Comparison of ENCODE assay signal across 40 mouse cellular contexts in genomic region chr5:139781406-139781805, GRCm38 (mm10). TPM values are rescaled to one million over a fixed set of nuclear protein-coding genes. Genes with fewer than 3 reads are reported as not detected.
A peak's percentile ranks its signal among the peaks of the same experiment; 100 is the strongest.
DNase-seq lines count a peak whose midpoint lies in the region; ATAC-seq and TF ChIP-seq lines count a peak whose summit lies in the region.
"Had no signal": no experiment of that assay in that cellular context is flagged by ENCODE, and none has a peak within 500 bp of the region (broad histone marks: within the 10 kb centered on the region; RNA-seq: fewer than 3 reads in every experiment).

No protein-coding gene starts in this region.

- H3K4me1 ChIP-seq in lung, postnatal 0 days (ENCODE audit: insufficient read depth, low read depth, low read length) = no peaks in the 10 kb centered on the region
- H3K4me1 ChIP-seq: embryonic facial prominence, embryonic 13.5 days; forebrain, embryonic 10.5 days; forebrain, embryonic 15.5 days; hindbrain, embryonic 12.5 days; intestine, embryonic 15.5 days; midbrain, embryonic 10.5 days; midbrain, embryonic 15.5 days; neural tube, embryonic 15.5 days had no signal

- no peaks in the 10 kb centered on the region for H3K9me3 ChIP-seq in lung, postnatal 0 days (ENCODE audit: low read length)
- H3K9me3 ChIP-seq: embryonic facial prominence, embryonic 13.5 days; forebrain, embryonic 10.5 days; forebrain, embryonic 15.5 days; G1E; hindbrain, embryonic 12.5 days; intestine, embryonic 15.5 days; liver, embryonic 12.5 days; midbrain, embryonic 10.5 days; midbrain, embryonic 15.5 days; neural tube, embryonic 15.5 days had no signal

- TF ChIP-seq EP300 in lung, postnatal 0 days (IDR thresholded peaks at IDR 0.05) = no peak

- ATAC-seq in lung, postnatal 0 days = no peak
- ATAC-seq: forebrain, embryonic 15.5 days; hindbrain, postnatal 0 days; intestine, embryonic 15.5 days; liver, embryonic 12.5 days; liver, postnatal 0 days; midbrain, embryonic 15.5 days had no signal

- peak; percentile 60 to 80 for DNase-seq in heart, adult 18-20 months
- DNase-seq in heart, postnatal 4 days = no peak
- peak; percentile 29 for DNase-seq in lung, postnatal 25 days (ENCODE audit: low spot score)
- no peak for DNase-seq in lung, postnatal 0 days (ENCODE audit: low spot score)
- peak; percentile 41 to 42 for DNase-seq in heart, postnatal 10 days
- DNase-seq in yolk sac, embryonic 10.5 days (ENCODE audit: low spot score) = no peak
- DNase-seq: adrenal gland, adult 8-10 months; cerebellum, adult 11 months; cerebellum, adult 9-11 months; kidney, adult 9 months; kidney, postnatal 10 days; layer of hippocampus, postnatal 36 days; left cerebral cortex, postnatal 4 days; liver, postnatal 0 days; retina, postnatal 1 day; right cerebral cortex, postnatal 14 days; thymus, adult 2 months; thymus, postnatal 36 days had no signal

- H3K27ac ChIP-seq in lung, postnatal 0 days (ENCODE audit: low read length) = no peak overlapping the region
- H3K27ac ChIP-seq: embryonic facial prominence, embryonic 13.5 days; forebrain, embryonic 10.5 days; forebrain, embryonic 15.5 days; hindbrain, embryonic 12.5 days; hindbrain, postnatal 0 days; intestine, embryonic 15.5 days; liver, embryonic 12.5 days; macrophage; midbrain, embryonic 10.5 days; midbrain, embryonic 15.5 days; neural tube, embryonic 15.5 days; stomach, postnatal 0 days had no signal

- H3K4me2 ChIP-seq in lung, postnatal 0 days (replicated peaks; ENCODE audit: low read depth, low read length) = no peak overlapping the region
- H3K4me2 ChIP-seq: embryonic facial prominence, embryonic 13.5 days; forebrain, embryonic 15.5 days; hindbrain, embryonic 12.5 days; intestine, embryonic 15.5 days; liver, embryonic 12.5 days; midbrain, embryonic 15.5 days; neural tube, embryonic 15.5 days had no signal

- no peak overlapping the region for H3K4me3 ChIP-seq in lung, postnatal 0 days (ENCODE audit: low read depth, low read length)
- H3K4me3 ChIP-seq: embryonic facial prominence, embryonic 13.5 days; forebrain, embryonic 10.5 days; forebrain, embryonic 15.5 days; hindbrain, embryonic 12.5 days; intestine, embryonic 15.5 days; liver, embryonic 12.5 days; midbrain, embryonic 10.5 days; midbrain, embryonic 15.5 days; neural tube, embryonic 15.5 days had no signal

- H3K27me3 ChIP-seq in lung, postnatal 0 days (replicated peaks; ENCODE audit: insufficient read depth, low read length) = no peaks in the 10 kb centered on the region
- H3K27me3 ChIP-seq: embryonic facial prominence, embryonic 13.5 days; forebrain, embryonic 15.5 days; hindbrain, embryonic 12.5 days; intestine, embryonic 15.5 days; midbrain, embryonic 15.5 days; neural tube, embryonic 15.5 days had no signal

- no peaks in the 10 kb centered on the region for H3K36me3 ChIP-seq in lung, postnatal 0 days (ENCODE audit: insufficient read depth, low read length)
- H3K36me3 ChIP-seq: embryonic facial prominence, embryonic 13.5 days; forebrain, embryonic 10.5 days; forebrain, embryonic 15.5 days; G1E; hindbrain, embryonic 12.5 days; intestine, embryonic 15.5 days; liver, embryonic 12.5 days; midbrain, embryonic 10.5 days; midbrain, embryonic 15.5 days; neural tube, embryonic 15.5 days had no signal

- H3K9ac ChIP-seq in lung, postnatal 0 days (replicated peaks; ENCODE audit: low read depth) = no peak overlapping the region
- H3K9ac ChIP-seq: embryonic facial prominence, embryonic 13.5 days; forebrain, embryonic 15.5 days; hindbrain, embryonic 12.5 days; intestine, embryonic 15.5 days; liver, embryonic 12.5 days; liver, postnatal 0 days; midbrain, embryonic 15.5 days; neural tube, embryonic 15.5 days had no signal

- 73% methylated on average over 8 of the region's 8 CpGs for WGBS in lung, postnatal 0 days

- TF ChIP-seq CTCF in lung, postnatal 0 days (IDR thresholded peaks at IDR 0.05) = no peak

- intact Hi-C loops in heart, postnatal 10 days (cut with DNase I) = no loop called here

RNA-seq across cellular contexts. Expression of gene Ints1, which starts 5.9 kb away (rescaled TPM):
- total RNA-seq in heart, adult 18-20 months (2021) = 10 to 100 TPM; 37.7 to 39.5 TPM
- total RNA-seq in heart, postnatal 4 days (2021) = 10 to 100 TPM; 50.6 to 54.8 TPM
- polyA plus RNA-seq in lung, postnatal 0 days (2015; fragmentation: Nextera tagmentation; extraction: Ambion mirVana) = 8.6 TPM in 2 replicates
- total RNA-seq in heart, postnatal 10 days (2021) = 10 to 100 TPM; 43.5 to 43.6 TPM

RNA-seq across cellular contexts. Expression of gene Mafk, which starts 9.9 kb away (rescaled TPM):
- total RNA-seq in heart, adult 18-20 months (2021) = 10 to 100 TPM; 37.3 to 39.7 TPM
- 10 to 100 TPM; 28.1 to 29.1 TPM for total RNA-seq in heart, postnatal 4 days (2021)
- 38.5 and 38.9 TPM in 2 replicates for polyA plus RNA-seq in lung, postnatal 0 days (2015; fragmentation: Nextera tagmentation; extraction: Ambion mirVana)
- 10 to 100 TPM; 20.9 to 25.8 TPM for total RNA-seq in heart, postnatal 10 days (2021)

RNA-seq across cellular contexts. Expression of gene Tmem184a, which starts 38.3 kb away (rescaled TPM):
- under 1 TPM; 0.21 to 0.60 TPM for total RNA-seq in heart, adult 18-20 months (2021)
- under 1 TPM; 0.07 to 0.14 TPM for total RNA-seq in heart, postnatal 4 days (2021)
- 15.5 and 19.1 TPM in 2 replicates for polyA plus RNA-seq in lung, postnatal 0 days (2015; fragmentation: Nextera tagmentation; extraction: Ambion mirVana)
- total RNA-seq in heart, postnatal 10 days (2021) = under 1 TPM; 0.10 to 0.37 TPM
- total RNA-seq: granulocyte monocyte progenitor cell, adult 5-6 weeks had no signal
- polyA plus RNA-seq: macrophage had no signal

RNA-seq across cellular contexts. Expression of gene Gm26938, which starts 44.8 kb away (rescaled TPM):
- total RNA-seq in heart, adult 18-20 months (2021) = not detected
- total RNA-seq in heart, postnatal 4 days (2021) = not detected
- polyA plus RNA-seq in lung, postnatal 0 days (2015; fragmentation: Nextera tagmentation; extraction: Ambion mirVana) = 0.33 TPM in 1 of 2 replicates, not detected in the other
- not detected for total RNA-seq in heart, postnatal 10 days (2021)
- total RNA-seq: adrenal gland, adult 8-10 months; common myeloid progenitor, adult 5-6 weeks; G1E; gastrocnemius, adult 8-10 months; granulocyte monocyte progenitor cell, adult 5-6 weeks; hindbrain, postnatal 0 days; layer of hippocampus, postnatal 36 days; left cerebral cortex, postnatal 4 days had no signal
- polyA plus RNA-seq: forebrain, embryonic 15.5 days; frontal cortex, adult 2 months; G1E; heart, postnatal 0 days; hindbrain, embryonic 12.5 days; hindbrain, postnatal 0 days; large intestine, adult 2 months; limb, embryonic 14.5 days; liver, embryonic 12.5 days; liver, postnatal 0 days; lung, embryonic 16.5 days; macrophage; midbrain, embryonic 10.5 days; midbrain, embryonic 15.5 days; neural tube, embryonic 15.5 days; small intestine, adult 2 months; stomach, postnatal 0 days; thymus, adult 2 months had no signal

RNA-seq across cellular contexts. Expression of gene Micall2, which starts 45.3 kb away (rescaled TPM):
- total RNA-seq in heart, adult 18-20 months (2021) = 1 to 10 TPM; 1.2 to 2.1 TPM
- total RNA-seq in heart, postnatal 4 days (2021) = 1 to 10 TPM; 4.7 to 5.6 TPM
- 2.7 and 3.7 TPM in 2 replicates for polyA plus RNA-seq in lung, postnatal 0 days (2015; fragmentation: Nextera tagmentation; extraction: Ambion mirVana)
- 1 to 10 TPM; 4.1 to 6.6 TPM for total RNA-seq in heart, postnatal 10 days (2021)

Comparison
In these comparisons a context has a peak if more than half of its experiments do, and no peak if none do; other contexts are left out.
1. DNase-seq: peak in heart, adult 18-20 months (2 of 2), lung, postnatal 25 days (single experiment) and heart, postnatal 10 days (2 of 2); none in heart, postnatal 4 days (single experiment), lung, postnatal 0 days (single experiment) and yolk sac, embryonic 10.5 days (single experiment).